Mouse (Mus musculus) thymus, postnatal 14 days (tissue): Measurements from ENCODE around the gene Ptcra.
"Not testable (repeated sequence)": the region's sequence is repeated elsewhere in the genome, so short reads cannot be mapped to it uniquely, and the experiment has no call there.

Source experiments
- DNase-seq: peaks from one replicate; pipeline ENCODE4 v3.0.0; 2021

Ptcra gene

DNA sequence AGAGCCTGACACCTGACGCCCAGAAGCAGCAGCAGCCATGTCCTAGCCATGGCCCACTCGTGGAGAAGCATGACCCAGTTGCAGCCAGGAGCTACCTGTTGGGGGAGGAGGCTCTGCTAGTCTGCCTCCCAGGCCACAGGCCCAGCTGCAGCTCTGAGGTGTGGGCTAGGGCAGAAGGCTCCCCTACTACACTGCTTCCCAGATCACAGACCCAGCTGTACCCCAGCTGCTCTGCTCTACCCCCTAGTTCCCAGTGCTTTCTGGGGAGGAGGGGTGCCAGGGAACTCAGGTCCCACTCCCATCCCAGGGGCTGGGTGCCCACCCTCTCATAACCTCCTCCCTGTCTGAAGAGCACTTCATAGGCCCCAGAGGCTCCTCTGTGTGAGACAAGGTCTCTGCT lies at the start of gene Ptcra:
Gene Ptcra, minus strand, starts transcription at position 169 of the 400 bp plus-strand sequence.
- peak; percentile 81 for DNase-seq

DNA sequence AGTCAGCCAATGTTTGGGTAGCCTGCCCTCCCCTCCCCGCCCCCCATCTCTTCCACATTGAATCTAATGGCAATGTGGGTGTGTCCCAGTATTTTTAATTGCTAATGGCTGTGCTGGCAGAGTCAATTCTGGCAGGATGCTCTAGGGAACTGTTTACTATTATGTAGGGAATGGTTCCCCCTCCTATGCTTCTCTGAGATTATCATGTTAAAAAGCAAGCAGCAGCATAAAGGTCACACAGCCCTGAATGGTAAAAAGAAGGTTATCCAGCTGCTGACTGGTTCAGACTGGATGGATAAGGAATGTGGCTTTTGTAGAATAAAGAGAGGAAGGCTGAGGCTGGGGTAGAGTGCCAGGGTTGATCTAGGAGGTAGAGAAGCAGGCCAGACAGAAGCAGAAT lies 48.9 kb upstream of the Ptcra start:
- no peak for DNase-seq

DNA sequence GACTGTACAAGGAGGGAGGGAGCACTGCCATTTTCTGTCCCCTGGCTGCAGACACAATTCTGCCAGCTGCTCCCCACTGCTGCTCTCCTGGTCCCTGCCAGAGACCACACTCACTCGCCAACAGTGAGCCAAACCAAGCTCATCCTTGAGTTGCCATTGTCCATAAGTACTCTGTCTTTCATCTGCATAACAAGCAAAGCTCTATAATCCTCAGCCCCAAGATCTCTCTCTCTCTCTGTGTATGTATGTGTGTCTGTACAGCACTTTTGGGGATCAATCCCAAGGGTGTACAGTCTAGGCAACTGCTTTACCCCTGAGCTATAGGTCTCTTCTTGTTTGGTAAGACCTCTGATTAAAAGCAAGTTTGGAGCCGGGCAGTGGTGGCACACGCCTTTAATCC lies 47.2 kb upstream of the Ptcra start:
- DNase-seq, result no peak

DNA sequence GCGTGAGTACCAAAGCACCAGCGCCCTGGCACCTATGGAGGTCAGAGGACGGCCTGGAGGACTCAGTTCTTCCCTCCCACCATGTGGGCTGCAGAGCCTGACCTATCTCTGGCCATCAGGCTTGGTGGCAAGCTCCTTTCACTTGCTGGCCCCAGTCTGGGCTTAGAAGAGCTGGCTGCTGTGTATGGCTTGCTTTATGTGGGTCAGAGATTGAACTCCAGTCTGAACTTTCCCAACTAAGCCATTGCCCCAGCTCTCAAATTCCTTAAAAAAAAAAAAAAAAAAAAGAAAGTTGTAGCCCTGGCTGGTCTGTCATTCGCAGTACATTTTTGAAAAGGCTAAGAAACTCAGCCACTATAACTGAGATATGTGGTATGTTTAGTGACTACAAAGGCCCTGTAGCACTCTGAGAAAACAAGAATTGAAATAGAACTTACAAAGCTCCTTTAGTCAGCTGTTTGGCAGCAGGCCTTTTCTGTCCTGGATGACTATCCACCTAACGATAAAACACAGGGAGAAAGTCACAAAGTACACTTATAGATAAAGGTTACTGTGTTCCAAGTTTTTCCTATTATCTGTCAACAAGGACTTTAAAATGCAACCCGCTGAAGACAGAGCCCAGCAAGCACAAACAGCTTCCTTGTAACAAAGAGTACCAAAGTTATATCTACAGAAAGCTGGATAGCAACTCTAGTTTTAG lies 45.8 kb upstream of the Ptcra start:
- no peak for DNase-seq

DNA sequence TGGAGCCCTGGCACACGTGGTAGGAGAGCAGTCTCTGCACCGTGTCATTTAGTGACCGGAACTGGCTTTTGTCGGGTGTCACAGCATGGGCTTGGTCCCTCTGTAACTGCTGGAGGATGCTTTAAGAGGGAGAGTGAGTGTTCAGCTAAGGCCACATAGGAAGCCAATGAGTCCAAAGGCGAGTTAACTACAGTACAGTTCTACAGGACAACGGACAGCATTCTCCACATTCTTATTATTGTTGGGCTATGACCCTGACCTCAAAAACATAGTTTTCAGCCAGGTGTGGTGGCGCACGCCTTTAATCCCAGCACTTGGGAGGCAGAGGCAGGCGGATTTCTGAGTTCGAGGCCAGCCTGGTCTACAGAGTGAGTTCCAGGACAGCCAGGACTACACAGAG lies 44.9 kb upstream of the Ptcra start:
- no peak for DNase-seq

DNA sequence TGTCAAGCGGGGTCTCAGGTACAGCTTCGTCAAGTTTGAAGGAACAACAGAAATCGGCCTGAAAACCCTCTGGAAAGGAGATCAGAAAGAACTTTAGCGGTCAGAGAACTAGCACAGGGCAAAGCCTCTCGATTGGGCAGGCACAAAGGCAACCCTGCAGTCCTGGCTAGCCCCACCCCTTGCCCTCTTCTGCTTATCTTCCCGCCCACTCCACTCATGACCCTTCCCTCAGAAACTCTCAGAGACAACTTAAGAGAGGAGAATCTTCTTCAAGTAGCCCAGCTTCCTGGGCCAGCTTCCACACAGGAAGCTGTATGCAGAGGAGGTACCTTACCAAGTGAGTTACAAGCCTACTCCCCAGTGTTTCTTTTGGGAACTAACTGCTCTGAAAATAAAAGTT lies 38.2 kb upstream of the Ptcra start:
- DNase-seq, result no peak

DNA sequence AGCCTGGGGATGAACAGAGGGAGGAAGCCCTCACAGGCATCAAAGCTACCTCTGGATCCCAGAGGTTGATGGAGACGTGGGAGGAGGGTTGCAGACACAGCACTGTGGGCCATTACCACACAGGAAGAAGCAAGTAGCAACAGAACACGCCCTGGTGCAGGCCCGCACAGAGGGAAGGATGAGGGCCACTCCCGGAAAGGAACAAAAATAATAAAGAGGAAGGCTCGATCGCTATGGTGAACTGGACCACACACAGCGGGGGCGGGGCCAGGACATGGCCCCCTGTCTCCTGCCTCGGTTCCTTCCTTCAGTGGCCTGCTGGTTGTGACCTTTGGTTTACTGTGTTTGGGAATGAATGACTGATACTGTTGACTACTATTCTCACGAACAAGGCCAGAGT lies 36.2 kb upstream of the Ptcra start:
- no peak for DNase-seq

DNA sequence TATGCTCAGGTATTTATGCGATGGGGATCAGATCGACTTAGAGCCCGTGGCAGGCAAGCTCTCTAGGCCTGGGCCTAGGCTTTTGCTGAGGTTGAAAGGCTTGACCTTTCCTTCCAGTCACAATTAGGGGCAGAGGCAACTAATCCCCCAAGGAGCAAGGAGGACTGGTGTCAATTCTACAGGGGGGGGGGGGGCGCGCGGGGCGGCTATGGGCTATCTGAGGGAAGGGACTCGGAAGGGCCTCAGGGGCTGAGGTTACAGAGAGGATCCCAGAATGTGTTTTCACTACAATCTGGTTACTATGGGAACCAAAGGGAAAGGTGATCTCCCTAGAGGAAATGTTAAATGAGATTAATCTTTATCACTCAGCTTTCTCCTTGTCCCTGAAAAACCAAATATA lies 33.9 kb upstream of the Ptcra start:
- DNase-seq, result no peak

DNA sequence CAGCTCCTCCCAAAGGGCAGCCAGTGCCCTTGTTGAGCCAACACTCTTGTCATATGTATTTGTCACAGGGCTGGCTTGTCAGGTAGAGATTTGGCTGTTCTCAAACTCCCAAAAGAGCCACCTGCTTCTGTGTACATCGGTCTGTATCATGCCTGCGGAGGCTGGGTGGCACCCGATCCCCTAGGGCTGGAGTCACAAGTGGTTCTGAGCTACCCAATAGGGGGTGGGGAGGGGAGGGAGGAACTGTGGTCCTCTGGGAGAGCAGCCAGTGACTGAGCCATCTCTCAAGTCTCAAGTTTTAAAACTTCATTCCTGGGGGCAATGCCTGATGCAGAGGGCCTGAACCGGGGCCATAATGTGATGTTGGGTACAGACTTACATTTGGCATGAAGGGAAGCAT lies 33.2 kb upstream of the Ptcra start:
- DNase-seq, result no peak

DNA sequence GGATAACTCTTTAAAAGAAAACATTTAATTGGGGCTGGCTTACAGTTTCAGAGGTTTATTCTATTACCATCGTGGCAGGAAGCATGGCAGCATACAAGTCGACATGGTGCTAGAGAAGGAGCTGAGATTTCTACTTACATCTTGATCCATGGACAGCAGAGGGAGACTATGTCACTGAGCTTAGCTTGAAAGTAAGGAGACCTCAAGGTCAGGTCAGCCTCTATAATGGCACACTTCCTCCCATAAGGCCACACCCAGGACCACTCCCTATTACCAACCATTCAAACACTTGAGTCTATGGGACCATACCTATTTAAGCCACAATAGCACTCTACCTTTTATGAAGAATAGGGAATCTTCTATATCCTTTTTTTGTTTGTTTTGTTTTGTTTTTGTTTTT lies 29.5 kb upstream of the Ptcra start:
- no peak for DNase-seq

DNA sequence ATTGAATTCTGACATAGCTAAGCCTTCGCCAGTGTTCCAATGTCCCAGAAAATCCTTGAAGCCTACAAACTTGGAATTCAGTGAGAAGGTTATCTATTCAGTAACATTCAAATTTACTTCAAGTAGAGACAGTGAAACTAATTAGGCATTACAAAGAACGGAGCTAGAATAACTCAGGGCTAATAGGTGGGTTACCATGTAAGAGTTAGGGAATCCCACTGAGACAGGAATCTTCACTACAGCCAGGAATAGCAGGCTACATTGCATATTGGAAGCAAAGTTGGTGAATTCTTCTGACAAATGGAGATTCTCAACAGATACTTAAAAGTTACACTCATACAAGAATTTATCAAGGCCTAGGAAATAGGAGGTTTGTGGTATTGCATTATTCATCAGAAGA lies 24.5 kb upstream of the Ptcra start:
- DNase-seq, result not testable (repeated sequence)

DNA sequence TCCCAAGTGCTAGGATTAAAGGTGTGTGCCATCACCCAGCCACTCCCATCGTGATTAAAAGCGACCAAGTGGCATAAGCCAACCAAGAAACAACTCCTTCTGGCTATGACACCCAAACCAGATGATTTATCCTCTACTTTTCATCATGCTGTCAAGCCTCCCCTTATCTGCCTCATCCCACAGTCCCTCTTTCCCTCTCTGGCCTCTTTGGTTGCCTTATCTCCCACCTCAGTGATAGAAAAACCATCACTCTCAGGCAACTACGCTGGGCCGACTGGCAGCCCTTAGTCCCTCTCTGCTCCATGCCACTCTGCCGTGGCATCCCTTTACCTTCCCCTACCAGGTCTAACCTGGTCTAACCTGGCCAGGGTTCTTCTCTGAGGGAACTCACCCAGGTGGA lies 23.4 kb upstream of the Ptcra start:
- DNase-seq, result no peak

DNA sequence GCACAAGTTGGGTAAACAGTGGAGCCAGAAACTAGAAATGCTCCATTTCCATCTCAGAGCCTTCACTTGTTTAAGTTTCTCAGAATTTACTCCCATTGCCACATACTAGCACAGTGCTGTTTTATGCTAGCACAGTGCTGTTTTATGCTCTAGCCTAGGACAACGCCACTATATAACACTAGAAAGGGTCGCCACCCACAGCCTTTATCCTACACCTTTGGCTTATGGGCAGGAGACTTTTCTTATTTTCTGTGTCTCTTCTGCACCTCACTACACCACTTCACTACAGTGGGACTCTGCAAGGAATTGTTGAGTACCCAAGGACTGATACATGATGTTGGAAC lies 19.7 kb upstream of the Ptcra start:
- no peak for DNase-seq

DNA sequence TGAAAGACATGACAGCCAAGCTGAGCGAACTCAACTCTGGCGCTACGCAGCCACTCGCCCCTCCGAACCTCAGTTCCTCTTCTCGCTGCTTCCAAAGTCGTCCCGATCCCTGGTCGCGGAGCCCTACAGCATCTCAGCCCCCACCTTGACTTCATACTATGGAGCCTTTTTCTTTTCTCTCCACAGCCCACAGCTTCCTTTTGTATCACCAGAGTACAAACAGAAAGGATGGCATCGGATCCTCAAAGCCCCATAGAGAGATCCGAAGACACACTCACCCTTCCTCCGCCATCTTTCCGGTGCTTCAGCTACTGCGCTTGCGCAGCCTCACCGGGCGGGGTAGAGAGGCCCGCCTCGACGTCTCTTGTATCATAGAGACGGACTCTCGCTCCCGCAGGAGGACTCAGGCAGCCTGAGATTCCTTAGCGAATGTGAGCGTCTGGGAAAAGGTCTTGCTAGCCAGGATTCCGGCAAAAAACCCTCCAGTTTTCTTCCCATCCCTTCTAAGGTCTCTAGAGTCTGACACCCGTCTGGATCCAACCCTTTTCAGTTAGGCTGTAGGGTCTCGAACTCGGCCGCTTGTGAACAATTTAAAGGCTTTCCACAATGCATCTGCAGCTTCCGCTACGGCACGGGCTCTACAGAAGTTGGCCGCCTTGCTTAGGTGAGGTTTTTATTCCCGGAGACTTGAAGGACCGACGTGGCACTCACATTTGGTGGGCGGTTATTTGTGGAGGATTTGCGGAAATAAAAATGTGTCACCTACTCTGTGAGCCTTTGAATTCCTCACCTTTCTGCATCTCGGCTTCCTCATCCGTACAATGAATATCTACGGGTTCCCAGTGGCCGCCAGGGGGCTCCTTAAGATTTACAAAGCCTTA lies 19.1 kb upstream of the Ptcra start, which contains the start of gene Rpl7l1:
Gene Rpl7l1, minus strand, starts transcription at position 332 of the 881 bp plus-strand sequence.
- DNase-seq, result peak; percentile 93

DNA sequence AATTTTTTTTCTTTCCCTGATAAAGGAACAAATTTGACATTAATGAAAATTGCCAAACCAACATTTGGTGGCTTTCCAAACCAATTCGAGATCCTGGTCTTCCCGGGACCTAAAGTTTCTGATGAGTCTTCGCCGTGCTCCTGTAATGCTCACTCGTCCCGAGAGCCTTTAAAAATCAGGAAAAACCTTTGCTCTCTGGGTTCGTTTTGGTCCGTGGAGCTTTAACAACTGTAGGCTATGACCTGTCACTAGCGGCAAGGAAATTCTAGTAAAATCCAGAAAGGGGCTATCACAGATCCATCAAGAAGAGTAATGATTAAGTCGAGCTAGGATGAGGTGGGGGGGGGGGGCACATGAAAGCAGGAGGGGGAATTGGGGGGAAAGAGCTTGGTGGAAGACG lies 18.4 kb upstream of the Ptcra start:
- no peak for DNase-seq

DNA sequence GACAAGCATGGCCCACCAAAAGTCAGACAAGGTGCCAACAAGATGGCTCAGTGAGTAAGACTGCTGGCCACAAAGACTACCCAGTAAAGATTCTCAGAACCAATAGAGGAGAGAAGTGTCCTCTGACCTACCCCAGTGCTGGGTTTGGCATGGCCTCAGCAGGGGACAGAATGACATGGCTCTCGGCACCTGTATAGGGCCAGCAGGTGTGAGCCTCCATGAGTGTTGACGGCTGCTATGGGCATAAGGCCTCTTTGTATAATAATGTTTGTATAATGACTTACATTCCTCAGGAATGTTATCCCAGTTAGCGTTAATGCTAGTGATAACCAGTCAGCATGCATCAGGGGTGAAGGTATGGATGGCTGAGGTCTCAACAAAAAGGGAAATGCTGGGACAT lies 12.6 kb upstream of the Ptcra start:
- DNase-seq, result no peak

DNA sequence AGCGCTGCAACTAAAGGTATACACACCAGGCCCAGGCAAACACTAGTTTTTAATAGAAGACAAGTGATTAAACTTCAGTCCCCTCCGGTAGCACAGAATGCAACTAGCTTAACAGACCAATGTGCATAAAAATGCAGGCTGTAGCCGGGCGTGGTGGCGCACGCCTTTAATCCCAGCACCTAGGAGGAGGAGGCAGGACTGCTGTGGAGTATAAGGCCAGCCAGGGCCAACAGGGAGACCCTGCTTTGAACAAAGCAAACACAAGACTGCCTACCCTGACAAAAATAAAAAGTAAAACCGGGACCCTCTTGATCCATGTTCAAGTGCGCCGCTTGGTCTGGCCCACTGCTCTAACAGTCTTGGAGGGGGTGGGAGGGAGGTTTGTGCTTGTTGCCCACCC lies 11.6 kb upstream of the Ptcra start:
- DNase-seq, result no peak

DNA sequence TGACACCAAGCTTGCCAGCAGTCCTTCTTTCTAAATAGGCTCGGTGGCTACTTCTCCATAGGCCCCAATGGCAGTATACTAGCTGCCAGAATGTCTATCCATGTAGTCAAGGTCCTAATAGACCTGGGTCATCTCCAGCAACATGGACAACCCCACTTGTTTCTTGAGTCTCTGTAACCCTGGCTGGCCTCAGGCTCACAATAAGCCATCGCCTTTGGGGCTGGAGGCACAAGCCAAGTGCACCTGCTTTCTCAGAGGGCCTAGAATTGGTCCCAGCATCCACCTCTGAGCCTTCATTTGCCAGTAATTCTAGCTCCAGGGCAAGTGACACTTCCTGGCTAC lies 10.6 kb upstream of the Ptcra start:
- no peak for DNase-seq

DNA sequence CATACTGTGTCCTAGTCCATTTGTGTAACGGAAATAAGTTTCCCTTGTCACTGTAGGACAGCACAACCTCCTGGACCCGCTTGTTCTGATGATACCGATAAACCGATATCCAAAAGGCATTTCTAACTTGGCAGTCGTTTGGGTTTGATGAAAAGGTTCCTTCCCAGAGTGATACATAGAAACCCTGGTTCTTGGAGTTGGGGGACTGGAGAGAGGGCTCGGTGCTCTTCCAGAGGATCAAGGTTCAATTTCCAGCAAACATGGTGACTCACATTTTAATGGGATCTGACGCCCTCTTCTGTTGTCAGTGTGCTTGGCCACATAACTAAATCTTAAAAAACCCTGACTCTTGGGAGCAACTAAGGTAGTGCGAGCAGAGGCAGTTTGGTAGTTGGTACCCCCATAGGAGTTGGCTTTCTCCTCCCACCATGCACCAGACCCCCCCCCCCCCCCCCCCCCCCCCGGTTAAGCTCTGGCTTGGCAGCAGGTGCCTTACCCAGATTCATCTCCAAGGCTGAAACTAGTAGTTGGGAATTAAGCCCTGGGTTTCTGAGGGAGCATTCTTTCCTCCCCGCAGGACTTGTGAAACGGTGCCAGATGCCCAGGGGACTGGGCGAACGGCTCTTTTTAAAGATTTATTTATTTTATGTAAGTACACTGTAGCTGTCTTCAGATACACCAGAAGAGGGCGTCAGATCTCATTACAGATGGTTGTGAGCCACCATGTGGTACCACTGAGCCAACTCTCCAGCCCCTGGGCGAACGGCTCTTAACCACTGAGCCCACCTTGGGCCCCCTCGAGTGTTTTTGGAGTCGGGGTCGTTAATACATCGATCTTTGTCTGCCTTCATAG lies 10.0 kb upstream of the Ptcra start:
- peak; percentile 19 for DNase-seq

DNA sequence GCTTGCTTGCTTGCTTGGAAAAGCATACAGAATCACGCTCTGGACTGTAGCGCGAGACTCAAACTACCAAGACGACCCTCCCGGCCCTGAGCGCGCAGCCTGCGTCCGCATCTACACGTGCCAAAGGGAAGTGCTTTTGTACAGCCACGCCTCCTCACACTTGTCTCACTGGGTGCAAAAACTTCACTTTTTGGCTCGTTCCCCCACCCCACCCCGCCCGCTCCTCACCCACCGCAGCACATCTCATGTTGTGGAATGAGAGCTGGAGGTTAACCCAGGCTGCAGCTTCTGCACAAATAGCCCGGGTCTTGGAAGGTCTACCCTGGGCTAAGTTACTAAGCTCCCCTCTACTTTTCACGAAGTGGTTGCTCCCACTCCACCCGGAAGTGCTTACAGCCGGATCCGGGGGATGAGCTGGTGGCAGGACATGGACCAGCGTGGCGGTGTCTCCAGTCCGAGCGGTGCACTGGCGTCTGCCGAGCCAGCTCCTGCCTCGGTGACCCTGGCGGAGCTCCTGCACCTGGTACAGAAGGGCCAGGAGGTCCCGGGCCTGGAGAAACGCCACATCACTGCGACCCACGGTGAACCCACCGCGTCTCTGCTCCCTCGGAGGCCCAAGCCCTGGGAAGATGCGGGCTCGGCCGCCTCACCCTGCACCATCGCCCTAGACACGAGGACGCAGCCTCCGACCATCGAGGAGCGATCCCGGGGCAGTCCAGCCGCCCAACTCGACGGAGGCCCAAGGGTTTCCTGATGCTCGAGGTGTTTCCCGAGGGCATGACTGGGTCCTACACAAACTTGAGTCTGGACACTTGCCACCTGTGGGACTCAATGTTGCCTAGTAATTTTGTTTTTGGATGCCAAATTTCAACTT lies 9.1 kb upstream of the Ptcra start, which contains the start of gene 2310039H08Rik:
Gene 2310039H08Rik, plus strand, starts transcription at position 232 of the 874 bp plus-strand sequence.
- peak; percentile 85 for DNase-seq

DNA sequence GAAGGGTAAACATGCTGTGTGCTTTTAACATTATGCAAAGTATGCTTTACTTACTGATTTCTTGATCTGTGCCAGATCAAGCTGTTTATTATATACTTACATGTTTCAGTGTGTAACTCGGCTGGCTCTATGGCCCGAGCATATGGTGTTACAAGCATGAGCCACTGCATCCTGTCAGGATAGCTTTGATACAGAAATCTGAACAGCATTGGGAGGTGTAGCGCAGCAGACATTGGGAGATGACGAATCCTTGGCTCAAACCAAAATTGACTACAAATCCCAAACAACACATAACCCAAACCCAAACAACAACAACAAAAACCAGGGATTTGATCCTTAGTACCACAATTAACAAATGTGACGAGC lies 8.5 kb upstream of the Ptcra start:
- no peak for DNase-seq

DNA sequence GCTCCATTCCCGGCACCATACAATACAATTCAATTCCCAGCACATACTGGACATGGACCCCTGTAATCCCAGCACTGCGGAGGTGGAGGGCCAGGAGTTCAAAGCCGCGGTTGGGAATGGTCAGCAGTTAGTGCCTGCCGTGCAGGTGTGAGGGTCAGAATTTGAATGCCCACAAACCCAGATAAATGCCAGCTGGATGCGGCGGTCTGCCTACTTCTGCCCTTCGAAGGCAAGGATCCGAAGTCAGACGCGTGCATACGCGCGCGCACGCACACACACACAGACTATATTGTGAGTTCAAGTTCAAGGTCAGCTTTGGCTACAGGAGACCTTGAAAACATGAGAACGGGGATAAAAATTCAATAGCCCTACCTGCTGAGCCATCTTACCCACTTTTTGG lies 8.1 kb upstream of the Ptcra start:
- DNase-seq, result peak; percentile 27

DNA sequence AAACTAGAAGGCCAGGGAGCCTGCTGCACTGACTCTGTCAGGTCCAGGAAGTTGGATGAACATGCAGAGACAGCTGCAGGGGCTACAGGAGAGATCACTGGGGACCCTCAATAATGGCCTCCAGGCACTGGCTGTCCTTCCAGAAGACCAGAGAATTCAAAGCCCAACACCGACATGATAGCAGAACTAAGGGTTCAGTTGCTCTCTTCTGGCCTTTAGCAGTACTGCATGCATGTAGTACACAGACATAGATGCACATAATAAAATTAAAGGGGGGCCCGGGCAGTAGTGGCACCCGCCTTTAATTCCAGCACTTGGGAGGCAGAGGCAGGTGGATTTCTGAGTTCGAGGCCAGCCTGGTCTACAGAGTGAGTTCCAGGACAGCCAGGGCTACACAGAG lies 7.5 kb upstream of the Ptcra start:
- peak; percentile 25 for DNase-seq
